Comparison of ENCODE assay signal across 9 mouse cellular contexts in the genomic region with DNA sequence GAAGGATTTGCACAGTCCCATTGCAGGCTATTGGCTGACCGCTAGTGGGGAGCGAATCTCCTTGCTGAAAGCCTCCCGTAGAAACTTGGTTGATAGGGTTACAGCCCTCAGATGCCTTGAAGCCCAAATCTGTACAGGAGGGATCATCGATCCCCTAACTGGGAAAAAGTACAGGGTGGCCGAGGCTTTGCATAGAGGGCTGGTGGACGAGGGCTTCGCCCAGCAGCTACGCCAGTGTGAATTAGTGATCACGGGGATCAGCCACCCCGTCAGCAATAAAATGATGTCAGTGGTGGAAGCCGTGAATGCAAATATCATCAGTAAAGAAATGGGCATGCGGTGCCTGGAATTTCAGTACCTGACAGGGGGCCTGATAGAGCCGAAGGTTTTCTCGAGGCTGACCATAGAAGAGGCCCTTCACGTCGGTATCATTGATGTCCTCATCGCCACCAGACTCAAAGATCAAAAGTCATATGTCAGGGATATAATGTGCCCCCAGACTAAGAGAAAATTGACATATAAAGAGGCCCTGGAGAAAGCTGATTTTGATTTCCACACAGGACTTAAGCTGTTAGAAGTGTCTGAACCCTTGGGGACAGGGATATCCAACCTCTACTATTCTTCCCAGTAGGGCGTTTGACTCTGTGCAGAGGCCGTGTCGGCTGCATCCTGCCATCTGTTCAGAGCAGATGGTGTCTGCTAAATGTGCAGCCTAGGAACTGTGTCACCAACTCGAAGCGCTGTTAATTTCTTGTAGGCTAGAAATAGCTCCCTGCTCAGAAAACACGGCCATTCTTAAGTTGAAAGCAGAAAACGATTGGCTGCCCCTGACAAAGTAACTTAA.
DNase-seq lines count a peak whose midpoint lies in the region; ATAC-seq lines count a peak whose summit lies in the region.
"Had no signal": no experiment of that assay in that cellular context is flagged by ENCODE, and none has a peak within 500 bp of the region (broad histone marks: within the 10 kb centered on the region; RNA-seq: fewer than 3 reads in every experiment).

No protein-coding gene starts in this region.

- WGBS in hindbrain, embryonic 11.5 days = 58% methylated on average over 24 of the region's 24 CpGs
- 26% methylated on average over 24 of the region's 24 CpGs for WGBS in midbrain, embryonic 16.5 days
- 80% methylated on average over 24 of the region's 24 CpGs for WGBS in heart, embryonic 12.5 days

- no peak overlapping the region for H3K9ac ChIP-seq in hindbrain, embryonic 11.5 days (ENCODE audit: low read depth, low read length)
- H3K9ac ChIP-seq in midbrain, embryonic 16.5 days (ENCODE audit: low read depth, low read length) = no peak overlapping the region
- no peak overlapping the region for H3K9ac ChIP-seq in heart, embryonic 12.5 days
- H3K9ac ChIP-seq: lung, embryonic 14.5 days had no signal

- 0 out of 2 replicates have a peak, but pooled peaks cover 5% of the 10 kb centered on the region for H3K36me3 ChIP-seq in hindbrain, embryonic 11.5 days (ENCODE audit: control insufficient read depth, insufficient read depth, low read length)
- peaks cover 17% of the 10 kb centered on the region for H3K36me3 ChIP-seq in midbrain, embryonic 16.5 days (ENCODE audit: control insufficient read depth, insufficient read depth, low read length)
- H3K36me3 ChIP-seq in heart, embryonic 12.5 days = peaks cover 60% of the 10 kb centered on the region

- H3K4me1 ChIP-seq in hindbrain, embryonic 11.5 days (replicated peaks; ENCODE audit: control insufficient read depth, insufficient read depth, low read length) = no peaks in the 10 kb centered on the region
- H3K4me1 ChIP-seq in midbrain, embryonic 16.5 days (ENCODE audit: control insufficient read depth, insufficient read depth, low read length) = peaks cover 6% of the 10 kb centered on the region; the same call in 1 of the 2 replicates
- H3K4me1 ChIP-seq in heart, embryonic 12.5 days (replicated peaks) = peaks cover 7% of the 10 kb centered on the region; the same call in 1 of the 2 replicates

- peak; percentile 87 for ATAC-seq in hindbrain, embryonic 11.5 days (ENCODE audit: low FRiP score)
- ATAC-seq in midbrain, embryonic 16.5 days = peak; percentile 80
- no peak for ATAC-seq in heart, embryonic 12.5 days (ENCODE audit: insufficient number of reproducible peaks, low FRiP score)
- no peak for ATAC-seq in megakaryocyte, adult 5-6 weeks (ENCODE audit: poor library complexity, severe bottlenecking)

- peak overlapping the region; percentile 80 for H3K27ac ChIP-seq in hindbrain, embryonic 11.5 days (ENCODE audit: low read depth, low read length)
- no peak overlapping the region for H3K27ac ChIP-seq in midbrain, embryonic 16.5 days (ENCODE audit: low read length)
- H3K27ac ChIP-seq in heart, embryonic 12.5 days (ENCODE audit: poor library complexity, severe bottlenecking) = no peak overlapping the region

- no peaks in the 10 kb centered on the region for H3K9me3 ChIP-seq in hindbrain, embryonic 11.5 days (ENCODE audit: control insufficient read depth, low read length)
- H3K9me3 ChIP-seq in midbrain, embryonic 16.5 days (replicated peaks; ENCODE audit: control insufficient read depth, low read length, poor library complexity, severe bottlenecking) = no peaks in the 10 kb centered on the region
- no peaks in the 10 kb centered on the region for H3K9me3 ChIP-seq in heart, embryonic 12.5 days (replicated peaks)

- no peak overlapping the region for H3K4me2 ChIP-seq in hindbrain, embryonic 11.5 days (replicated peaks; ENCODE audit: low read depth, low read length)
- no peak overlapping the region for H3K4me2 ChIP-seq in midbrain, embryonic 16.5 days (ENCODE audit: low read length)
- H3K4me2 ChIP-seq in heart, embryonic 12.5 days = no peak overlapping the region
- H3K4me2 ChIP-seq: lung, embryonic 14.5 days had no signal

- no peak overlapping the region for H3K4me3 ChIP-seq in hindbrain, embryonic 11.5 days (ENCODE audit: low read depth, low read length)
- H3K4me3 ChIP-seq in midbrain, embryonic 16.5 days (ENCODE audit: low read depth, low read length) = no peak overlapping the region
- no peak overlapping the region for H3K4me3 ChIP-seq in heart, embryonic 12.5 days

- no peaks in the 10 kb centered on the region for H3K27me3 ChIP-seq in hindbrain, embryonic 11.5 days (ENCODE audit: control insufficient read depth, insufficient read depth, low read length)
- H3K27me3 ChIP-seq in midbrain, embryonic 16.5 days (ENCODE audit: control insufficient read depth, insufficient read depth, low read depth, low read length) = no peaks in the 10 kb centered on the region
- no peaks in the 10 kb centered on the region for H3K27me3 ChIP-seq in heart, embryonic 12.5 days (replicated peaks)

- peak; percentile 98 for DNase-seq in brain, adult 2 months (ENCODE audit: low read depth, low spot score)
- DNase-seq in cerebellum, adult 9-10 months = peak; percentile 93
- peak; percentile 61 for DNase-seq in hindbrain, embryonic 11.5 days (ENCODE audit: low spot score)
- DNase-seq in urinary bladder, postnatal 14 days (ENCODE audit: low spot score) = no peak
- no peak for DNase-seq in adrenal gland, adult 8-10 months
- DNase-seq: lung, embryonic 14.5 days had no signal

Comparison
In these comparisons a context has a peak if more than half of its experiments do, and no peak if none do; other contexts are left out.
1. DNase-seq: peak in brain, adult 2 months (single experiment), cerebellum, adult 9-10 months (single experiment) and hindbrain, embryonic 11.5 days (single experiment); none in urinary bladder, postnatal 14 days (single experiment) and adrenal gland, adult 8-10 months (single experiment).
2. ATAC-seq: peak in hindbrain, embryonic 11.5 days (single experiment) and midbrain, embryonic 16.5 days (single experiment); none in heart, embryonic 12.5 days (single experiment) and megakaryocyte, adult 5-6 weeks (single experiment).